Comparison of ENCODE assay signal across 24 mouse cellular contexts in genomic region chr2:10453577-10453976, GRCm38 (mm10).
DNase-seq lines count a peak whose midpoint lies in the region; ATAC-seq and TF ChIP-seq lines count a peak whose summit lies in the region.
"Had no signal": no experiment of that assay in that cellular context is flagged by ENCODE, and none has a peak within 500 bp of the region (broad histone marks: within the 10 kb centered on the region; RNA-seq: fewer than 3 reads in every experiment).

No protein-coding gene starts in this region.

- WGBS in forebrain, embryonic 16.5 days, result 45% methylated on average over 3 of the region's 3 CpGs
- 53% methylated on average over 3 of the region's 3 CpGs for WGBS in forebrain, embryonic 11.5 days
- WGBS in hindbrain, postnatal 0 days, result 47% methylated on average over 3 of the region's 3 CpGs
- 43% methylated on average over 3 of the region's 3 CpGs for WGBS in hindbrain, embryonic 14.5 days
- 96% methylated on average over 3 of the region's 3 CpGs for WGBS in thymus, adult 2 months

- TF ChIP-seq POLR2A in thymus, adult 2 months (IDR thresholded peaks at IDR 0.05; ENCODE audit: control insufficient read depth, extremely low read depth, insufficient read depth, low read length, poor library complexity), result no peak

- H3K9ac ChIP-seq in forebrain, embryonic 16.5 days (replicated peaks; ENCODE audit: low read depth, low read length), result no peak overlapping the region
- H3K9ac ChIP-seq in forebrain, embryonic 11.5 days (ENCODE audit: low read length), result no peak overlapping the region
- no peak overlapping the region for H3K9ac ChIP-seq in hindbrain, postnatal 0 days (replicated peaks; ENCODE audit: low read length)
- H3K9ac ChIP-seq in hindbrain, embryonic 14.5 days, result no peak overlapping the region
- no peak overlapping the region for H3K9ac ChIP-seq in ES-E14 (ENCODE audit: insufficient read depth, low read depth, low read length, poor library complexity, severe bottlenecking)
- H3K9ac ChIP-seq: forebrain, embryonic 12.5 days; heart, embryonic 12.5 days; liver, embryonic 12.5 days; liver, postnatal 0 days had no signal

- ATAC-seq in forebrain, embryonic 16.5 days, result 0 out of 2 replicates have a peak, but pooled peaks have one; percentile 23
- ATAC-seq in forebrain, embryonic 11.5 days (replicated peaks; ENCODE audit: low FRiP score), result no peak
- ATAC-seq in hindbrain, postnatal 0 days, result peak; percentile 46; the same call in 1 of the 2 replicates
- no peak for ATAC-seq in hindbrain, embryonic 14.5 days (ENCODE audit: low FRiP score)
- ATAC-seq: intestine, postnatal 0 days; liver, embryonic 12.5 days; liver, postnatal 0 days had no signal

- H3K27me3 ChIP-seq in forebrain, embryonic 16.5 days (replicated peaks; ENCODE audit: control insufficient read depth, insufficient read depth, low read length), result no peaks in the 10 kb centered on the region
- no peaks in the 10 kb centered on the region for H3K27me3 ChIP-seq in forebrain, embryonic 11.5 days (ENCODE audit: control insufficient read depth, insufficient read depth, low read length)
- H3K27me3 ChIP-seq in hindbrain, postnatal 0 days (ENCODE audit: insufficient read depth, low read length), result no peaks in the 10 kb centered on the region
- H3K27me3 ChIP-seq in hindbrain, embryonic 14.5 days (ENCODE audit: control insufficient read depth, insufficient read depth, low read length), result no peaks in the 10 kb centered on the region
- H3K27me3 ChIP-seq in thymus, adult 2 months (ENCODE audit: control insufficient read depth, insufficient read depth, low read length), result no peaks in the 10 kb centered on the region
- H3K27me3 ChIP-seq: forebrain, embryonic 12.5 days; heart, embryonic 12.5 days; liver, embryonic 12.5 days had no signal

- H3K4me3 ChIP-seq in forebrain, embryonic 16.5 days (replicated peaks; ENCODE audit: low read length), result no peak overlapping the region
- H3K4me3 ChIP-seq in forebrain, embryonic 11.5 days (ENCODE audit: low read depth, low read length), result no peak overlapping the region
- no peak overlapping the region for H3K4me3 ChIP-seq in hindbrain, postnatal 0 days (ENCODE audit: low read length)
- no peak overlapping the region for H3K4me3 ChIP-seq in hindbrain, embryonic 14.5 days (replicated peaks; ENCODE audit: low read length)
- H3K4me3 ChIP-seq in ES-E14 (ENCODE audit: insufficient read depth in 1 of 2, low read depth in 1 of 2, low read length in 2 of 2, poor library complexity in 1 of 2, severe bottlenecking in 1 of 2), result no peak overlapping the region
- H3K4me3 ChIP-seq in thymus, adult 2 months (ENCODE audit: control insufficient read depth, insufficient read depth, low read length), result no peak overlapping the region
- H3K4me3 ChIP-seq: erythroblast, embryonic 14.5 days; forebrain, embryonic 12.5 days; heart, adult 2 months; heart, embryonic 12.5 days; liver, embryonic 12.5 days had no signal

- no peak overlapping the region for H3K4me2 ChIP-seq in forebrain, embryonic 16.5 days (ENCODE audit: low read length)
- no peak overlapping the region for H3K4me2 ChIP-seq in forebrain, embryonic 11.5 days (ENCODE audit: low read depth, low read length, severe bottlenecking)
- H3K4me2 ChIP-seq in hindbrain, postnatal 0 days (ENCODE audit: low read depth, low read length), result no peak overlapping the region
- no peak overlapping the region for H3K4me2 ChIP-seq in hindbrain, embryonic 14.5 days (replicated peaks)
- H3K4me2 ChIP-seq: forebrain, embryonic 12.5 days; heart, embryonic 12.5 days; liver, embryonic 12.5 days had no signal

- no peak for TF ChIP-seq CTCF in hindbrain, postnatal 0 days (IDR thresholded peaks at IDR 0.05; ENCODE audit: low read depth)
- no peak for TF ChIP-seq CTCF in thymus, adult 2 months (IDR thresholded peaks at IDR 0.05; ENCODE audit: borderline replicate concordance, control insufficient read depth, extremely low read depth, insufficient read depth, low read length, poor library complexity)

- in situ Hi-C loops in ES-E14 (cut with MboI; ENCODE audit: low sequenced_read_pairs in 2 of 2, unreplicated experiment in 2 of 2), result loop anchor here in 1 of 2 experiments (25.0 kb wide), 1 partner anchor 609 kb away; no protein-coding TSS in a partner anchor

- H3K4me1 ChIP-seq in forebrain, embryonic 16.5 days (replicated peaks; ENCODE audit: control insufficient read depth, insufficient read depth, low read length), result no peaks in the 10 kb centered on the region
- H3K4me1 ChIP-seq in forebrain, embryonic 11.5 days (replicated peaks; ENCODE audit: control insufficient read depth, insufficient read depth, low read length), result no peaks in the 10 kb centered on the region
- H3K4me1 ChIP-seq in hindbrain, postnatal 0 days (ENCODE audit: insufficient read depth, low read length), result no peaks in the 10 kb centered on the region
- no peaks in the 10 kb centered on the region for H3K4me1 ChIP-seq in hindbrain, embryonic 14.5 days (replicated peaks; ENCODE audit: control insufficient read depth, insufficient read depth, low read length)
- peaks cover 0 to 2% of the 10 kb centered on the region in 2 experiments; a peak in 1 of 4 replicates for H3K4me1 ChIP-seq in ES-E14 (ENCODE audit: control insufficient read depth in 2 of 2, insufficient read depth in 2 of 2, low read length in 2 of 2, poor library complexity in 1 of 2)
- H3K4me1 ChIP-seq in thymus, adult 2 months (replicated peaks; ENCODE audit: control insufficient read depth, insufficient read depth, low read length), result no peaks in the 10 kb centered on the region
- H3K4me1 ChIP-seq: heart, embryonic 12.5 days; liver, embryonic 12.5 days had no signal

- no peak for DNase-seq in forebrain, embryonic 11.5 days (ENCODE audit: low spot score)
- DNase-seq in hindbrain, postnatal 0 days (ENCODE audit: low spot score), result peak; percentile 52
- DNase-seq in hindbrain, embryonic 14.5 days (ENCODE audit: low spot score), result no peak
- peak; percentile 11 for DNase-seq in ES-E14 (ENCODE audit: low read depth, low spot score)
- DNase-seq in mesoderm, embryonic 11.5 days (ENCODE audit: low read depth, low spot score), result peak; percentile 23
- DNase-seq in thymus, adult 2 months, result no peak
- DNase-seq: adrenal gland, adult 8-10 months; cerebellum, adult 8-10 months; cerebellum, postnatal 25 days; gastrocnemius, postnatal 25 days; heart, adult 2 months; heart, postnatal 4 days; kidney, adult 9 months; kidney, postnatal 10 days; layer of hippocampus, postnatal 36 days; left cerebral cortex, postnatal 4 days; liver, postnatal 0 days; lung, postnatal 36 days had no signal

- no peaks in the 10 kb centered on the region for H3K36me3 ChIP-seq in forebrain, embryonic 16.5 days (ENCODE audit: control insufficient read depth, insufficient read depth)
- H3K36me3 ChIP-seq in forebrain, embryonic 11.5 days (ENCODE audit: control insufficient read depth, insufficient read depth, low read length), result no peaks in the 10 kb centered on the region
- no peaks in the 10 kb centered on the region for H3K36me3 ChIP-seq in hindbrain, postnatal 0 days (ENCODE audit: insufficient read depth, low read length)
- no peaks in the 10 kb centered on the region for H3K36me3 ChIP-seq in hindbrain, embryonic 14.5 days (replicated peaks; ENCODE audit: control insufficient read depth, insufficient read depth)
- H3K36me3 ChIP-seq in ES-E14 (ENCODE audit: control insufficient read depth, insufficient read depth, low read length, poor library complexity, severe bottlenecking), result peaks cover 1% of the 10 kb centered on the region
- no peaks in the 10 kb centered on the region for H3K36me3 ChIP-seq in thymus, adult 2 months (ENCODE audit: control insufficient read depth, insufficient read depth, low read length)
- H3K36me3 ChIP-seq: forebrain, embryonic 12.5 days; heart, embryonic 12.5 days; liver, embryonic 12.5 days had no signal

- no peak overlapping the region for H3K27ac ChIP-seq in forebrain, embryonic 16.5 days (ENCODE audit: low read length)
- no peak overlapping the region for H3K27ac ChIP-seq in forebrain, embryonic 11.5 days (ENCODE audit: low read depth, low read length)
- H3K27ac ChIP-seq in hindbrain, postnatal 0 days, result no peak overlapping the region
- no peak overlapping the region for H3K27ac ChIP-seq in hindbrain, embryonic 14.5 days
- H3K27ac ChIP-seq in ES-E14 (ENCODE audit: insufficient read depth, low read depth, low read length, poor library complexity, severe bottlenecking), result no peak overlapping the region
- no peak overlapping the region for H3K27ac ChIP-seq in thymus, adult 2 months (ENCODE audit: control insufficient read depth, insufficient read depth, low read length)
- H3K27ac ChIP-seq: forebrain, embryonic 12.5 days; heart, adult 2 months; liver, embryonic 12.5 days had no signal

- no peaks in the 10 kb centered on the region for H3K9me3 ChIP-seq in forebrain, embryonic 16.5 days (ENCODE audit: control insufficient read depth, low read length)
- H3K9me3 ChIP-seq in forebrain, embryonic 11.5 days (ENCODE audit: control insufficient read depth, low read length), result no peaks in the 10 kb centered on the region
- H3K9me3 ChIP-seq in hindbrain, postnatal 0 days (ENCODE audit: low read length), result no peaks in the 10 kb centered on the region
- no peaks in the 10 kb centered on the region for H3K9me3 ChIP-seq in hindbrain, embryonic 14.5 days (ENCODE audit: control insufficient read depth, low read length)
- no peaks in the 10 kb centered on the region for H3K9me3 ChIP-seq in ES-E14 (ENCODE audit: control insufficient read depth, insufficient read depth, low read depth, low read length)
- H3K9me3 ChIP-seq: forebrain, embryonic 12.5 days; liver, embryonic 12.5 days had no signal

TF ChIP-seq in ES-E14, 5 proteins besides CTCF, POLR2A, EP300 and RAD21:
- TF ChIP-seq CHD2 (IDR thresholded peaks at IDR 0.05; ENCODE audit: low read depth, low read length) (no peak), HCFC1 (IDR thresholded peaks at IDR 0.05; ENCODE audit: borderline replicate concordance, insufficient read depth, low read length) (no peak), ZC3H11A (IDR thresholded peaks at IDR 0.05; ENCODE audit: borderline replicate concordance, low read depth, low read length) (no peak), MAFK (IDR thresholded peaks at IDR 0.05; ENCODE audit: insufficient read depth, low read depth, low read length) (no peak), ZNF384 (IDR thresholded peaks at IDR 0.05; ENCODE audit: low read depth, low read length) (no peak)

Comparison
In these comparisons a context has a peak if more than half of its experiments do, and no peak if none do; other contexts are left out.
1. ATAC-seq: peak in forebrain, embryonic 16.5 days (single experiment) and hindbrain, postnatal 0 days (single experiment); none in forebrain, embryonic 11.5 days (single experiment) and hindbrain, embryonic 14.5 days (single experiment).
2. DNase-seq: peak in hindbrain, postnatal 0 days (single experiment), ES-E14 (single experiment) and mesoderm, embryonic 11.5 days (single experiment); none in forebrain, embryonic 11.5 days (single experiment), hindbrain, embryonic 14.5 days (single experiment) and thymus, adult 2 months (single experiment).